Mouse (Mus musculus) CH12.LX (cell line): ENCODE data around the gene Trim69. TPM values are rescaled to one million over a fixed set of nuclear protein-coding genes. Genes with fewer than 3 reads are reported as not detected.

Experiments
- DNase-seq: peaks from one replicate; pipeline ENCODE4 v3.0.0-alpha.2; 2013; ENCODE audit errors: extremely low read depth
- H3K27ac ChIP-seq: 2 replicates; pipeline ENCODE4 v1.5.1; 2012; ENCODE audit warnings: low read depth, mild to moderate bottlenecking, control low read depth, moderate library complexity; ENCODE audit not compliant: insufficient read depth
- H3K27me3 ChIP-seq: replicated peaks from 2 replicates; pipeline ENCODE3; 2012; ENCODE audit warnings: inconsistent platforms
- H3K36me3 ChIP-seq, 2 experiments: replicated peaks in 1 of 2; 2 replicates each; pipeline versions ENCODE3 to v1.6.1; 2012; ENCODE audit warnings: inconsistent platforms in 1 of 2, low read length in 1 of 2, mild to moderate bottlenecking in 1 of 2, mixed read lengths in 1 of 2, moderate library complexity in 1 of 2; ENCODE audit not compliant: control insufficient read depth in 1 of 2, insufficient read depth in 1 of 2
- H3K4me1 ChIP-seq, 2 experiments: 2 replicates each; pipeline ENCODE4 v1.6.1; 2012; ENCODE audit warnings: inconsistent platforms in 1 of 2, moderate library complexity in 1 of 2; ENCODE audit not compliant: insufficient read depth in 2 of 2, control insufficient read depth in 1 of 2
- H3K4me2 ChIP-seq: 2 replicates; pipeline ENCODE4 v1.6.1; 2012; ENCODE audit warnings: low read depth, mild to moderate bottlenecking, control low read depth; ENCODE audit not compliant: poor library complexity, insufficient read depth, severe bottlenecking
- H3K4me3 ChIP-seq, 3 experiments: fragments of 150-350 bp in 1 of 3; sonication (generic) in 1 of 3; replicated peaks in 1 of 3; 2 replicates each; pipeline versions ENCODE3 to v1.5.1; 2011 to 2012; ENCODE audit warnings: low read depth in 2 of 3, low read length in 2 of 3, mild to moderate bottlenecking in 2 of 3, moderate library complexity in 2 of 3, control low read depth in 1 of 3, improper control_type of control experiment in 1 of 3, inconsistent platforms in 1 of 3, mixed read lengths in 1 of 3; ENCODE audit not compliant: poor library complexity in 1 of 3
- H3K79me2 ChIP-seq: replicated peaks from 2 replicates; pipeline ENCODE4 v1.6.1; 2012; ENCODE audit warnings: mild to moderate bottlenecking, moderate library complexity; ENCODE audit not compliant: control insufficient read depth, poor library complexity, insufficient read depth, severe bottlenecking; ENCODE audit errors: extremely low read depth
- H3K9ac ChIP-seq: 2 replicates; pipeline ENCODE4 v1.6.1; 2012; ENCODE audit warnings: low read depth, mild to moderate bottlenecking, control low read depth, moderate library complexity; ENCODE audit not compliant: insufficient read depth
- H3K9me3 ChIP-seq: replicated peaks from 2 replicates; pipeline ENCODE3; 2012; ENCODE audit warnings: low read length, inconsistent platforms, mixed read lengths
- BHLHE40 ChIP-seq: IDR thresholded peaks from 2 replicates; pipeline ENCODE4 v1.6.1; 2011; ENCODE audit warnings: mild to moderate bottlenecking, low read depth, low read length, improper control_type of control experiment
- CTCF ChIP-seq, 2 experiments: IDR thresholded peaks in 1 of 2; conservative IDR thresholded peaks in 1 of 2; 2 replicates each; pipeline ENCODE4 v1.5.1; 2011 to 2012; ENCODE audit warnings: low read depth in 2 of 2, low read length in 2 of 2, improper control_type of control experiment in 1 of 2, inconsistent platforms in 1 of 2, mild to moderate bottlenecking in 1 of 2, moderate library complexity in 1 of 2
- ETS1 ChIP-seq: conservative IDR thresholded peaks from 2 replicates; pipeline ENCODE4 v1.6.1; 2012; ENCODE audit warnings: low read depth, mild to moderate bottlenecking, inconsistent platforms, low read length, improper control_type of control experiment, moderate library complexity
- GABPA ChIP-seq: IDR thresholded peaks from 2 replicates; pipeline ENCODE4 v1.6.1; 2012; ENCODE audit warnings: low read depth, low read length, improper control_type of control experiment, inconsistent platforms; ENCODE audit not compliant: insufficient replicate concordance
- IRF4 ChIP-seq: IDR thresholded peaks from 2 replicates; pipeline ENCODE4 v1.6.1; 2014; ENCODE audit warnings: low read depth, mild to moderate bottlenecking, inconsistent platforms, low read length, improper control_type of control experiment
- JUND ChIP-seq: conservative IDR thresholded peaks from 2 replicates; pipeline ENCODE4 v1.6.1; 2011; ENCODE audit warnings: low read depth, low read length, improper control_type of control experiment
- KAT2A ChIP-seq: IDR thresholded peaks from 2 replicates; pipeline ENCODE4 v1.6.1; 2012; ENCODE audit warnings: low read length, improper control_type of control experiment, inconsistent platforms; ENCODE audit not compliant: insufficient replicate concordance
- MAZ ChIP-seq: IDR thresholded peaks from 2 replicates; pipeline ENCODE4 v1.6.1; 2012; ENCODE audit warnings: low read depth, mild to moderate bottlenecking, inconsistent platforms, low read length, improper control_type of control experiment, moderate library complexity
- MYC ChIP-seq: IDR thresholded peaks from 2 replicates; pipeline ENCODE4 v1.6.1; 2011; ENCODE audit warnings: low read depth, mild to moderate bottlenecking, improper control_type of control experiment, low read length
- PAX5 ChIP-seq: IDR thresholded peaks from 2 replicates; pipeline ENCODE4 v1.6.1; 2012; ENCODE audit warnings: low read length, inconsistent platforms, mixed read lengths
- POLR2A ChIP-seq: IDR thresholded peaks from 2 replicates; pipeline ENCODE4 v1.6.1; 2011; ENCODE audit warnings: low read depth, mild to moderate bottlenecking, improper control_type of control experiment, low read length
- SIN3A ChIP-seq: IDR thresholded peaks from 2 replicates; pipeline ENCODE4 v1.6.1; 2012; ENCODE audit warnings: low read length, improper control_type of control experiment, inconsistent platforms
- TCF12 ChIP-seq: IDR thresholded peaks from 2 replicates; pipeline ENCODE4 v1.6.1; 2014; ENCODE audit warnings: low read depth, mild to moderate bottlenecking, inconsistent platforms, low read length, improper control_type of control experiment
- USF1 ChIP-seq: IDR thresholded peaks from 2 replicates; pipeline ENCODE4 v1.6.1; 2014; ENCODE audit warnings: low read depth, mild to moderate bottlenecking, inconsistent platforms, low read length, improper control_type of control experiment
- USF2 ChIP-seq: conservative IDR thresholded peaks from 2 replicates; pipeline ENCODE4 v1.6.1; 2011; ENCODE audit warnings: low read depth, low read length, improper control_type of control experiment
- dilution Hi-C: fragments of 300-500 bp; cut with MboI; formaldehyde crosslinking; loops from 2 replicates; pipeline ENCODE4 v1.14.3; 2020; ENCODE audit warnings: low sequenced_read_pairs; ENCODE audit not compliant: extremely low pct_unique_long_range_greater_than_20kb, extremely low pct_ligation_motif_present
- in situ Hi-C: fragments of 300-500 bp; cut with MboI; formaldehyde crosslinking; loops from 3 replicates; pipeline ENCODE4 v1.14.3; 2019; ENCODE audit warnings: low sequenced_read_pairs, low pct_ligation_motif_present, low pct_unique_long_range_greater_than_20kb, mixed read lengths
- polyA plus RNA-seq: library from polyadenylated mRNA; unstranded; fragments of >175 nt; gene quantifications from 2 replicates; pipeline ENCODE4 v1.2.1, GENCODE M21; 2012; ENCODE audit warnings: low read depth; ENCODE audit not compliant: insufficient read length
- total RNA-seq, 2 experiments: library from RNA; depleted of rRNA; stranded (reverse); fragments of 300-350 nt in 1 of 2; fragments of >200 nt in 1 of 2; gene quantifications; 2 replicates each; pipeline ENCODE4 v1.2.3; 2012 to 2014

Trim69 gene
- total and polyA plus RNA-seq, 3 experiments, result 0.08 to 0.24 (median 0.13) TPM

GRCm38 (mm10) chr2:122117961-122118958 is 42.2 kb upstream of the Trim69 start, which contains the start of gene Spg11 (continued):
- TF ChIP-seq TCF12, result peak; percentile 92
- no peak for TF ChIP-seq USF2
- peak; percentile 97 for TF ChIP-seq BHLHE40
- no peak for TF ChIP-seq IRF4
- TF ChIP-seq, all 38 proteins: peak for 23

- dilution Hi-C loops (no loop called here), in situ Hi-C loops (no loop called here)
- Histone ChIP-seq H3K27me3 (peaks cover 10% of the 10 kb centered on the region), H3K79me2 (no peaks in the 10 kb centered on the region), H3K27ac (no peak overlapping the region), H3K36me3 (no peaks in the 10 kb centered on the region), H3K4me3 (no peak overlapping the region), H3K9ac (no peak overlapping the region), H3K4me1 (peaks cover 0 to 14% of the 10 kb centered on the region in 2 experiments; a peak in 2 of 4 replicates), H3K4me2 (no peak overlapping the region), H3K9me3 (no peaks in the 10 kb centered on the region)
- TF ChIP-seq GABPA (no peak), BHLHE40 (peak; percentile 55; the same call in 1 of the 2 replicates)
- no peak for DNase-seq
Observed at GRCm38 (mm10) chr2:122125680-122126572, 34.6 kb upstream of the Trim69 start.

- peaks cover 0 to 14% of the 10 kb centered on the region in 2 experiments; a peak in 2 of 4 replicates for H3K4me1 ChIP-seq
- H3K27ac ChIP-seq, result no peak overlapping the region
- H3K9ac ChIP-seq, result no peak overlapping the region
Observed at GRCm38 (mm10) chr2:122126765-122127347, 33.6 kb upstream of the Trim69 start.

More at GRCm38 (mm10) chr2:122126765-122127347, 33.6 kb upstream of the Trim69 start:
- peaks cover 10% of the 10 kb centered on the region for H3K27me3 ChIP-seq
- no peak for DNase-seq
- TF ChIP-seq JUND (no peak), CTCF (conservative IDR thresholded peaks at IDR 0.05 in 1 of 2, IDR thresholded peaks at IDR 0.05 in 1 of 2; ENCODE audit: low read depth in 2 of 2, low read length in 2 of 2) (no peak), MYC (no peak), PAX5 (no peak), MAZ (no peak), POLR2A (no peak), SIN3A (no peak), KAT2A (no peak), USF1 (no peak), ETS1 (no peak), USF2 (no peak)
- TF ChIP-seq, all 38 proteins: peak for 0
- Histone ChIP-seq H3K36me3 (no peaks in the 10 kb centered on the region), H3K9me3 (no peaks in the 10 kb centered on the region), H3K79me2 (no peaks in the 10 kb centered on the region), H3K4me3 (no peak overlapping the region), H3K4me2 (no peak overlapping the region)
- dilution Hi-C loops, result no loop called here
- in situ Hi-C loops, result no loop called here
